Mouse (Mus musculus) skeletal muscle tissue, adult 2 months (tissue): ENCODE data around the gene Rab31.
A peak's percentile ranks its signal among the peaks of the same experiment; 100 is the strongest.

Experiments used
- DNase-seq: peaks from one replicate; pipeline ENCODE4 v3.0.0-alpha.2; 2012; ENCODE audit warnings: low read depth, low spot score

The Rab31 gene

DNA sequence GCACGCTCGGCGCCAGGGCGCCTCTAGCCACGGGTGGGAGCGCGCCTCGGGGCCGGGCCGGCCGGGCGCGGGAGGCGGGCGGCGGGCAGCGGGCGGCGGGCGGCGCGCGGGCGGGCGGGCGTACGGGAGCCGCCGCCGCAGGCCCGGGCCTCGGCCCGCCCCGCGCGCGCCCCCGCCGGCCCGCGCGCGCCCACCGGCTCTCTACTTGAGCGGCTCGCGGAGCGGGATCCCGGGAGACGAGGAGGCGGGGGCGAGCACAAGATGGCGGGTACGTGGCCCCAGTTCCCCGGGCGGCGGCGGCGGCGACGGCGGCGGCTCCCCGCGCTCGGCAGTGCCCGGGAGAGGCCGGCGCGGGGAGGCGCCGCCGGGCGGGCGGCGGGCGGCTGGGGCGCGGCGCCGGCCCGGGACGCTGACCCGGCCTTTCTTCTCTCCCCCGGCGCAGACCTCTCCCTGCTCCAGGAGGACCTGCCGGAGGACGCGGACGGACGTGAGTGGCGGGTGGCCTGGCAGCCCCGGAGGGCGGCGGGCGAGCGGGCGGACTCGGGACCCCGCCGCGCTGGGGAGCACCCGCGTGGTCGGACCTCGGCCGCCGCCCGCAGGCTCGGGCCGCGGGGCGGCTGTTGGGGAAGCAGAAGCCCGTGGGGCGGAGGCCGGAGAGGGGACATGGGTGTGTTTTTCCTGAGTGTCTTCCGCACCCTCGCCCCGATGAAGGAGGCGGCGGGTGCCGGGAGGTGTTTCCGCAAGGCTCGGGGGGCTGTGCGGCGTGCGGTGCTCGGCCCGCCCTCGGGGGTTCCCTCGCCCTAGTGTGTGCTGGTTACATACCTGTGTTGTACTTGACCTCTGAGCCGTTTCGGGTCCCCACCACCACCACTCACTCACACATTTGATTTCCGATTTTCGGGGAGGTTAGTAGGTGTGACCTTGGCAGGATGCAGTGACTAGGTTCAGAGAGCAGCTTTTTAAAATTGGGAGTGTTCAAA, 10.9 kb upstream of the Rab31 start:
- DNase-seq: no peak

DNA sequence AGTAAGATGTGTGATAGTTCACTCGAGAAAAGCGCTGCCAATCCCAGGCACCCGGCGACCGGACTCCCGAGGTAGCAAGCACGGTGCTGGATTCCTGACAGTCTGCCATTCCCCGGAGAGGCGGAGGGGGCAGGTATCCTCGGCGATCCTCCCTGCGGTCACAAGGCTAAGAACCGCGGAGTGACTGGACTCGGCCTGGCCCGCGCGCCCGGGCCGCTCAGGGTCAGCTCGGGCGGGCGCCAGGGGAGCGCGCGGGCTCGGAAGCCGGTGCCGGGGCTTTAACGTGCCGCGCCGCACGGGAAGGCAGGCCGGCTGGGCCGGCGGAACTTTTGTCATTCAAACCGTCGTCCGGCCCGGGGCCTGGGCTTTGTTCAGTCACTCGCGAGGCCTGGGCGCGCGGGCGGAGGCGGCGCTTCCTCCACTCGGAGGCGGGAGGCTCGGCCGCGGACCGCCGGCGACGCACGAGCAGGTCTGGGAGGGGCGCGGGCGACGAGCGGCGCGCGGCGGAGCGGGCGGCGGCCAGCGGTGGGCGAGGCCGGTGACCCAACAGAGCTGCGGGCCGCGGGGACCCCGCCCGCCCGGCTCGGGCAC, 10.1 kb upstream of the Rab31 start, which contains the start of gene Ppp4r1:
TSS of gene Ppp4r1 (plus strand) at position 23 of the 591 bp plus-strand sequence.
- peak; percentile 75 for DNase-seq

DNA sequence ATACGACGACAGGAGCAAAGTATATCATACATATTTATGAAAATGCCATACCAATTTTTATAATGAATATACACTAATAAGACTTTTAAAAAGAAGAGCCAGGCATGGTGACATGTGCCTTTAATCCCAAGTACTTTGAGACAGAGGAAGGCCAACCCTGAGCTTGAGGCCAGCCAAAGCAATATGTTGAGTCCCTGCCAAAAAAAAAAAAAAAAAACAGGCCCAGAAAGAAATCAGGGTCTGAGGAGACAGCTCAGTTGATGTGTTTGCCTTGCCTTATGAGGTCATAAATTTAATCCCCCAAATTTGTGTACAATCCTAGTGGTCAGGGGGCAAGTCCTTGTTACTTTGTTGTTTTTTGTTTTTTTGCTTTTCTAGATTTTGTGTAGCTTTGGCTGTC, 8.4 kb upstream of the Rab31 start:
- DNase-seq: no peak

DNA sequence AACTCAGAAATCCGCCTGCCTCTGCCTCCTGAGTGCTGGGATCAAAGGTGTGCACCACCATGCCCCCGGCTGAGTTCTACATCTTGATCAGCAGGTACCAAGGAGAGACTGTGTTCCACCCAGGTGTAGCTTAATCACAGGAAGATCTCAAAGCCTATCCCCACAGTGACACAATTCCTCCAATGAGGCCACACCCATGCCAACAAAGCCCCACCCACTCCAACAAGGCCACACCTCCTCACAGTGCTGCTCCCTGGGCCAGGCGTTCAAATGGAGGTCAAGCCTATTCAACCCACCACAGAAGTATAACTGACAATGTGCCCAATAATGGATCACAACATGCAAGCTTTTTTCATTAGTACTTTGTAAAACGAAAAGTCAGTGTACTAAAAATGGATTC, 4.9 kb upstream of the Rab31 start:
- DNase-seq: no peak

DNA sequence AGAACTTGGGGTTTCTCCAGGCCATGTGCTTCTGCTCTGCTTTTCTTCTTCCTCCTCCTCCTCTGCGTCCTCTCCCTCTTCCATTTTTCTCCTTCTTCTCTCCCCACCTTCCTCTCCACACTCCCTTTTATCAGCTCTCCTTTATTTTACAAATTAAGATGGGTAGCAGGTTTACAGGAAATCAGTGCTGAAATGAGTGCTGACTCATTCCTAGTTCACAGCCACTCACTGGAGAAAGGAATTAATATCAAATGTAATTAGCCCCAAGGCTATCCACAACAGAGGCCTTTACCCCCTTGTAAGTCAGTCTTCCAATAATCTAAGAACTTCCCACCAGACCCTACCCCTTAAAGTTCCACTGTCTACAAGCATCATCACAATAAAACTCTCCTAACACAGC, 3.7 kb upstream of the Rab31 start:
- no peak for DNase-seq

DNA sequence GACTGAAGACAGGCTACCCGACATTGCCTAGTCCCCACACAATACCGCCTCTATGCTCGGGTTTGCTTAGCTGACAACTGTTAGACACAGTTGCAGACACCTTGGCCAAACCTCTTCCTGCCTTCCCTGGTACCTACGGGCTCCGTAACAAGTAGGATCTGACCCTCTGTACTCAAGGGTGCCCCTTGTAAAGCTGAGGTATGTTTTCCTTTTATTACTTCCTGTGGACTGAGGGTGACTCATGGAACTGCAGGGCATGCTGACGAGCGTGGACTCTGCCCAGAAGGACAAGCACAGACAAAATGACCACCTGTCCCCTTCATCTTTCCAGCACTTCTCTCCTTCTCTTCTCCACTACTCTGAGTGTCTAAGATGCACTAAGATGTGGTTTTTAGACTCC, 1.9 kb upstream of the Rab31 start:
- no peak for DNase-seq

DNA sequence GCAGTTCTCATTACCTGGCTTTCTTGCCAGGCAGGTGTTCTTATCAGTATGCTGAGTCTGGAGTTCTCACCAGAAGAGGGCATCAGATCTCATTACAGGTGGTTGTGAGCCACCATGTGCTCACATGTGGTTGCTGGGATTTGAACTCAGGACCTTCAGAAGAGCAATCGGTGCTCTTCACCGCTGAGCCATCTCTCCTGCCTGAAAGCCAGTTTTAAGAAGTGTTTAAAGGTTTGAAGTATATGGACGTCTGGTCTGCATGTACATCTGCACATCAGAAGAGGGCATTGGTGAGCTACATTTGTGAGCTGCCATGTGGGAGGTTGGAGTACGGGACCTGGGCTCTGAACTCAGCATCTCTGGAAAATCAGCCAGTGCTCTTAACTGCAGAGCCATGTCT, 1.1 kb upstream of the Rab31 start:
- no peak for DNase-seq

DNA sequence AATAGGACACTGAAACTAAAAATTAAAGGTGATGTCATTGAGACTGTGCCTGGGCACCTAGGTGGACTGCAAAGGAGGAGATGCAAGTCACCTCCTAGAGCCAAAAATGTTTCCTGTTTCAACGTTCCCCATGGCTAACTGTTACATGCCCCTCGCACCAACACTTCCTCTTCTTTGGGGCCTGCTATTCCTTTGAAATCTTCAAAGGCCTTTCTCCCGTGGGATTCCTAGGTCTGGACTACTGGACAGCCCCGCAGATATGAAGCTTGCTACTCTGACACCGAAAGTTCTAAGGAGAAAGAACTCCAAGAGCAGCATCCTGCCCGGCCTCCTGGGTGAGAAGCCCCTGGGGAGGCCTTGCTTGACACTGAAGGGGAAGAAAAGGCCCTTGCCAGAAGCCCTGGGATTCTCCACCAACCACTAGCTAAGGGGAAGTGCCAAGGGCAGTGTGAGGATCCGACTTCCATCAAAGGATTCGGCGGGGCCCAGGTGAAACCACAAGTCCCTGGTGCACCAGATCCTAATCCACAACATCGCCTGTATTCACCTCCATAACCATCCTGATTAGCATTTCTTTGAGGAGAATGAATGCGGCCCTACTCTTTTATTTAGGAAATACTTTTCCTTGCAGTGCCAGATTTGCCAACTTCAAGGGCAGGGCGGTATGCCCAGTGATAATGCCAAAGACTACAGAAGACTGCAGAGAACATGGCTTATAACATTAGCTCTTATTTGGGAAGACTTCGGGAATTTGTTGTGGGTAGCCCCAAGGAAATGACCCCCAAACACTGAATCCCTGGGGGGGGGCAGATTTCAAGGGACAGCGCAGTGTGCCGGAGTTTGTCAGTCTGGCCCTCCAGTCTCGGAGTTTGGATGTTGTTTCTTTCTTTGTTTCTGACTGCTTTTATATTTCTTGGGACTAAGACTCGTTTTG, 1.3 kb downstream of the Rab31 start:
- DNase-seq: no peak

DNA sequence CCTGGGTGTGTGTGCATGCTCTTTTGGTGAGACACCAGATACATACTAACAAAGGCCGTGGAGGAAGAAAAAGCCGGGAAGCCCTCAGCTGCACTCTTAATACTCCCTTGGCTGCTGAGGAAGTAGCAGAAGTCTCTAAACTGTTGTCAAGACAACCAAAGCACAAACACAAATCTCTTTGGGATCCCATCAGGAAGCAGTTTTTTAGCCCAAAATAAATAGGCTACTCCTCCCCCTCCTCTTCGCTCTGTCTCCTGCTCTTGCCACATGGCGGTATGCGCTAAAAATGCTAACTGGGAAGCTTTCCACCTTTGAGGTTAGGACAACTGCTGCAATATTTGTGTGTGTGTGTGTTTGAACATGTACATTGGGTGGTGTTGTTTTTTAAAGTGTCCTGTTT, 4.1 kb downstream of the Rab31 start:
- peak; percentile 60 for DNase-seq

DNA sequence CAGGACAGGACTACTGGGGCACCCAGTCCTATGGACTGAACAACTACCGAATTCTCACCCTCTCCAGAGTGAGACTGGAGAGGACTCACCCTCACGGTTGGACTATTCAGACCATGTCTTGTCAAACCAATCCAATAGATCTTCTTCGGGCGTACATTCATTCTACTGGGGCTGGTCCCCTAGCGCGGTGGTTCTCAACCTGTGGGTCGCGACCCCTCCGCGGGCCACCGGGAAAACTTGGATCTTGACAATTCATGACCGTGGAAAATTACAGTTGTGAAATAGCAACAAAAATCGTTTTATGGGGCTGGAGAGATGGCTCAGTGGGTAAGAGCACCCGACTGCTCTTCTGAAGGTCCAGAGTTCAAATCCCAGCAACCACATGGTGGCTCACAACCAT, 9.3 kb downstream of the Rab31 start:
- DNase-seq: no peak

DNA sequence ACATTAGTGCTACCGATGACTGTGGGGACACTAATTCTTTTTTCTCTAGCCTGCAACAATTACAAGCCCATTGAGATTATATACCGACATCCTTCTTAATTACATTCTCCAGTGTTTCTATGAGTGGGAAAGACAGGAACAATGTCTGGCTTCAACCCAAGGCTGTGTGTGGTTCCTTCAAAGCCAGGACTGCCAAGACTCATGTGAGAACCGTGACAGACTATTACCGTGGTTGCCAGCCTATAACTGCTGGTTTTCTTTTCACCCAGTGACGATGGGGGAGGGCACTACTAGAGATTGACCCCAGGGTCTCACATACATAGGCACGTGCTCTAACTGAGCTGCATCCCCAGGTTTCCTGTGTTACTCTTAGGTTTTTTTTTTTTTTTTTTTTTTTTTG, 15.4 kb downstream of the Rab31 start:
- no peak for DNase-seq

DNA sequence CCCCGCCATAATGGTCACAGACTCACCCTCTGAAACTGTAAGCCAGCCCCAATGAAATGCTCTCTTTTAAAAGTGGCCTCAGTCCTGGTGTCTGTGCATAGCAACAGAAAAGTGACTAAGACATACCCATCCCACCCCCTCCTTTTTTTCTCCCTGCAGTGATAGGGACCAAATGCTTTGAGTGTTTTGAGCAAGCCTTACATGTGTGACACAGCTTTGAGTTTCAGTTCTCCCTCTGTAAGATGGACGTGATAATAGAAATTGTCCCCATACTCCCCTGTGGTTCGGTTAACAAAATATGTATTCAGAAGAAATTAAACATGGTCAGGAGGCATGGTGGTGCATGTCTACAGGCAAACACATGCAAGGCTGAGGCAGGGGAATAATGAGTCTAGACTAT, 16.7 kb downstream of the Rab31 start:
- no peak for DNase-seq

DNA sequence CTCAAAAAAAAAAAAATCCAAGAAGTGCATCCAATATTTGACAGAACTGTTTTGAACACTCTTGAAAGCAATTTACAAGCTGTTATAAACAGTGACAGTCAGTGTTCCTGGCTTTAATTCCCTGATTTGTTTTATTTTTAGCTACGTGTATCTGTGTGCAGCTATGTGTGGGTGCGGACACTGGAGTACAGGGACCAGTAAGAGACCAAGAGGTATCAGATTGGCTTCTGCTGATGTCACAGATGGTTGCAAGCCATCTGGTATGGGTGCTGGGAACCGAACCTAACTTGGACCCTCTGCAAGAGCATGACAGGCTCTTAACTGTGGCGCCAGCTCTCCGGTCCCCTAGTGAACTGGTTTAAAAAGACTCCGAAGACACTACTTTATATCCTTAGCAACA, 19.4 kb downstream of the Rab31 start:
- DNase-seq: no peak

DNA sequence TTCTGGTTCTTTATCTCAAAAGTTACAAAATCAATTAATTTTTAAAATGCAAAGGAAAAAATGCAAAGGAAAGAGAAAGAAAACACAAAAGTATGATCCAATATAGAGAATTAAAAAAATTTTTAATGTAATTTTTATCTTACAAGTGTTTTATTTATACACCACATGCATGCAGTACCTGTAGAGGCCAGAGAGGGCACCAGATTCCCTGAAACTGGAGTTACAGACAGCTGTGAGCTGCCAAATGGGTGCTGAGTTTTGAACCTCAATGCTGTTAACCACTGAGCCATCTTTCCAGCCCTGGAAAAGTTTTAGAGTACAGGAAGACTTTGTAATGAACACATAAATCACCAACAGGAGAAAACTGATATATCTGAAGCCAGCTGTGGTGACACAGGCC, 22.3 kb downstream of the Rab31 start:
- DNase-seq: no peak

DNA sequence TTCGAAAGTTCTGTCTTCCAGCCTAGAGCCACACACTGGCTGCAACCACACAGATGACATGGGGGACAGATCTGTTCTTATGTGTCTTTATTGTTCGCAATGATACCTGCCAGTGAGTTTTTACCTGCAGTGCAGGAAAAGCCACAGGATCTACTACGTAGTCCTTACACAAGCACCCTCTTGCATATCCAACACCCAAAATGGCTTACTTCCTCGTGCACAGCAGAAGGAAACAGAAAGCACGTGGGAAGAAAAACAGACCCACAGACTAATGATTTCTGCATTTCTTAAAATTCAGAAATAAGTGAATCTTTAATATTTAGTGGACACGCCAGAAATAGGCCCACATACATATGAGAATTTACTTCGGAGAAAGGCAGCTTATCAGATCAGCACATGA, 22.7 kb downstream of the Rab31 start:
- DNase-seq: no peak

DNA sequence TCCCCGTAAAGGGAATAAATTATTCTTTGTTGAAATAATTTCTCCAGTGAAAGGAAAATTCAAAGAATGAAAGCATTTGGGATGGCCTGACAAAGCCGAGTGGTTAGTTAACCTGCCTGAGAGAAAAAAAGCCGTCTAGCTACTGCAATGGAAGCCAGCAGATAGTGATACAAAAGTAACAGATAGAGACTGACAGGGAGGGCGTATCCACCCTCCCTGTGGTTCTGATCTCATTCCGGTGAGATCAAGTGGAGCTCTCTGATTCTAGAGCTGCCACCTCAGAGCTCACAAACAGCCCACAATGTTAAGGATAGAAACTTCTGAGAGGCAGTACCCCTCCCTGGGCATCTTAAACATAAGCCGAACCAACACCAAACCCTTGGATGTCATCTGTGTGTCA, 23.6 kb downstream of the Rab31 start:
- DNase-seq: no peak

DNA sequence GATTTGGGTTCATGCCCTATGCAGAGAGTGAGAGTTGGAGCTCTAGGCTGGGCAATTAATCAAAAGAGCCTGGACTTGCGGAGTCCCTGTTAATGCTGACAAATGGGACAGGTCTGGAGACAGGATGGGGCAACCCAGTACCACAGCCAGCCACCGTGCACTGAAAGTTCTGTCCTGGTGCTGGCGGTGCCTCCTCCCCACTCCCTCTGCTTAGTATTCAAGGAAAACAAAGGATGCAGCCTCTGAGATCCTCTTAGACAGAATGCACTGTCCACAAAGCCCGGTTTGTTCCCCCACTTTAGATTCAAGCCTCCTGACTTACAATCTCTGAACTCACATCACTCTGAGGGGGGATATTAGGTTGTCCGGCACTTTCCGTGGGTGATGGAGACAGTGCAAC, 26.2 kb downstream of the Rab31 start:
- DNase-seq: no peak

DNA sequence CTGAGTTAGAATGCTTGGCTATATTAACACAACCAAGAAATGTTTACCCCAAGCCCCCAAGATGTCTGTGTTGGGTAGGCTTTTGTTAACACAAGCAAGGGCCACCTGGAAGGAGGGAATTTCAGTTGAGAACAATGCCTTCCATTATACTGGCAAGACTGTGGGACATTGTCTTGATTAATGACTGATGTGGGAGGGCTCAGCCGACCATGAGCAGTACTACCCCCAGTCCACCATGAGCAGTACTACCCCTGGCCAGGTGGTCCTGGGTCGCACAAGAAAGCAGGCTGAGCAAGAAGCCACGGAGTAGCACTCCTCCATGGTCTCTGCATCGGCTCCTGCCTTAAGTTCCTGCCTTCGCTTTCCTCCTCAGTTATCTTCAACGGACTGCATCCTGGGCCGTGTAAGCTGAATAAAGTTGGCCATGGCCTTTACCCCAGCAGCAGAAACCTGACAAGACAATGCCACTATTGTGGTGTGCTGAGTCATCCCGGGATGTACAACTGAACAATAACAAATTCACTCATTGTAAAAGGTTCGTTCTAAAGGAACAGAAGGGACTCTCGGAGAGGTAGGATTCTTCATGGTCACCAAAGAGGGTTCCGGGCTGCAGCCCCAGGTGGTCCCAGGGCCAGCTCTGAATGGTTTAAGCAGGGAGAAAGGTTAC, 28.8 kb downstream of the Rab31 start:
- DNase-seq: no peak

DNA sequence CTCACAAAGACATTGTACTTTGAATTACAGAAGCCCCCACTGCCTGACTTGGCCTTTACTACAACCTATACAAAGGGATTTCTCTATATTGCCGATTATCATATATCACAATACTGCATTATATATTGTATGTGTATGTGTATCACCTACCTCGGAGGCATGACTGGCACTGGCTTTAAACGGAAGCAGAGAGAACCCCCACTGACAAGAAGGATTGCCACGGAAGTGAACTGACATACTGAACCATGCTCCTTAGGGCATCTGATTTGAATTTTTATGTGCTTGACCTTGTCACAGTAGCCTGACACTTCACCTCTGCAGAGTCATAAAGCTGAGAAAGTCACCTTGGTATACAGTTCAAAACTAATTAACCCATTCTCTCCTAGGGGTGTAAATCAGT, 29.6 kb downstream of the Rab31 start:
- no peak for DNase-seq

DNA sequence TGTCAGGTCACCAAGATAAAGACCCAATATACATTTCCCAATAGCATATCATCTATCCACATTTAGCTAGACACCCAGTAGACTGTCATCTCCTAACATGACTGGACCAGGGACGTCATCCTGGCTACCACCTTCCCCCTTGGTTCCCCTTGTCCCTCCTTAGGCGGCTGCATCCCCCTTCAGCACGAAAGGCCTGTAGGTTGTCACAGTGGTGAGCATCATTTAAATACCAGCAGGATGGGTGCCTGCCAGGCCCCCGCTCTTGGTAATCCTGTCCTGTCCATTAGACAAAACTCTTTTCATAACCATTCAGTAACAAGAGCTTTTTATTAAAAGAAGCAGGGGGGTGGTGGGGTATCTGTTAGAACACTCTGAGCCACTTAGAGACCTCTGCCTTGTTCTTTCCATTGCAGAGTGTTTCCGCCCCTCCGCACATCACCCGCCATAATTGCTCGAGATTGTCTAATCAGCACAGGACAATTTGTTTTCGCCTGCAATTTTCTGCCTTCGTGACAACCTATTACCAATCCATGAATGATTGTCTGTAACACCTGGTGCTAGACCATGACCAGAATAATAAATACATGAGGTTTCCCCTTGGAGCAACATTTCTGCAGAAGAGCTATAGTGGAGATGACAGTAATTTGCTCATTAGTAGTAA, 30.2 kb downstream of the Rab31 start:
- no peak for DNase-seq

DNA sequence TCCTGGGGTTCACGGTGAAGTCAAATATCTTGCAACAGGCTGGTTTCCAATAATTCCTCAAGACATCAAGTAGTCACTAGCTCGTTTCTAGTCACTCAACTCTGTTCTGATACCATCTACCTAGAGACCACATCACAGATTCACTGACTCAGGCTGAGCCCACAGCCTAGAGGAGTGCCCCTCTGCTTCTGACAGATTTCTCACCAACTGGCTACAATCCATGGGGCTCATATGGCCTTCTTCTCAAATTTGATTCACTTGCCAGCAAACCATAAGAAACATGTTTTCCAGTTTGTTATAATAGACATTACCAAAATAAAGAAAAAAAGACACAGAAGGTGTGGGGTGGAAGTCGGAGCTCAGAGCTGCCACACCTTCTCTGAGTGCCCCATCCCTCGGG, 31.0 kb downstream of the Rab31 start:
- no peak for DNase-seq
